Comparison of ENCODE assay signal across 8 mouse cellular contexts in genomic region chr11:94320969-94321930, GRCm38 (mm10). TPM values are rescaled to one million over a fixed set of nuclear protein-coding genes. Genes with fewer than 3 reads are reported as not detected.
A peak's percentile ranks its signal among the peaks of the same experiment; 100 is the strongest.
DNase-seq lines count a peak whose midpoint lies in the region; ATAC-seq and TF ChIP-seq lines count a peak whose summit lies in the region.

No protein-coding gene starts in this region.

- H3K9me3 ChIP-seq in embryonic facial prominence, embryonic 14.5 days (ENCODE audit: control insufficient read depth, low read length): no peaks in the 10 kb centered on the region
- H3K9me3 ChIP-seq in intestine, embryonic 14.5 days (ENCODE audit: control insufficient read depth, low read length): no peaks in the 10 kb centered on the region
- H3K9me3 ChIP-seq in stomach, postnatal 0 days (ENCODE audit: control insufficient read depth, low read length): no peaks in the 10 kb centered on the region

- ATAC-seq in embryonic facial prominence, embryonic 14.5 days (ENCODE audit: low read depth): peak; percentile 70
- ATAC-seq in intestine, embryonic 14.5 days (replicated peaks; ENCODE audit: low FRiP score, low TSS enrichment, low read depth): peak; percentile 62
- peak; percentile 73 for ATAC-seq in stomach, postnatal 0 days (ENCODE audit: low FRiP score, low TSS enrichment)

- H3K4me3 ChIP-seq in embryonic facial prominence, embryonic 14.5 days (ENCODE audit: low read depth, low read length): peak overlapping the region; percentile 96
- H3K4me3 ChIP-seq in intestine, embryonic 14.5 days (ENCODE audit: low read depth, low read length): peak overlapping the region; percentile 89
- peak overlapping the region; percentile 99 for H3K4me3 ChIP-seq in stomach, postnatal 0 days (ENCODE audit: low read depth, low read length)

- intact Hi-C loops in left cerebral cortex, postnatal 4 days (cut with DNase I): no loop called here

- H3K9ac ChIP-seq in embryonic facial prominence, embryonic 14.5 days (ENCODE audit: low read depth, low read length): peak overlapping the region; percentile 99
- H3K9ac ChIP-seq in intestine, embryonic 14.5 days (ENCODE audit: low read length): peak overlapping the region; percentile 100
- peak overlapping the region; percentile 98 for H3K9ac ChIP-seq in stomach, postnatal 0 days (ENCODE audit: low read length)

- H3K36me3 ChIP-seq in embryonic facial prominence, embryonic 14.5 days (ENCODE audit: control insufficient read depth, insufficient read depth, low read length): peaks cover 8% of the 10 kb centered on the region; the same call in 1 of the 2 replicates
- peaks cover 8% of the 10 kb centered on the region; the same call in 1 of the 2 replicates for H3K36me3 ChIP-seq in intestine, embryonic 14.5 days (ENCODE audit: control insufficient read depth, insufficient read depth, low read length)
- H3K36me3 ChIP-seq in stomach, postnatal 0 days (ENCODE audit: control insufficient read depth, insufficient read depth, low read length): no peaks in the 10 kb centered on the region

- TF ChIP-seq EP300 in stomach, postnatal 0 days (optimal IDR thresholded peaks at IDR 0.05): peak; percentile 86

- peak overlapping the region; percentile 81 for H3K4me2 ChIP-seq in embryonic facial prominence, embryonic 14.5 days (ENCODE audit: low read depth, low read length)
- peak overlapping the region; percentile 81 for H3K4me2 ChIP-seq in intestine, embryonic 14.5 days (ENCODE audit: low read length)
- peak overlapping the region; percentile 77 for H3K4me2 ChIP-seq in stomach, postnatal 0 days (replicated peaks; ENCODE audit: low read depth)

- peak; percentile 66 for DNase-seq in left cerebral cortex, postnatal 4 days
- no peak for DNase-seq in left cerebral cortex, adult 8-10 months (ENCODE audit: low spot score in 2 of 2)
- DNase-seq in WW6 (ENCODE audit: low read depth, low spot score): peak; percentile 36
- peak; percentile 10 for DNase-seq in embryonic facial prominence, embryonic 14.5 days (ENCODE audit: low spot score)
- DNase-seq in intestine, embryonic 14.5 days (ENCODE audit: low spot score): peak; percentile 60
- DNase-seq in lung, postnatal 36 days: peak; percentile 54
- DNase-seq in stomach, postnatal 0 days (ENCODE audit: low spot score): peak; percentile 73
- no peak for DNase-seq in layer of hippocampus, adult 9-10 months (ENCODE audit: low spot score)

- under 1% methylated on average over 60 of the region's 67 CpGs for WGBS in embryonic facial prominence, embryonic 14.5 days
- under 1% methylated on average over 67 of the region's 67 CpGs for WGBS in intestine, embryonic 14.5 days
- WGBS in stomach, postnatal 0 days: under 1% methylated on average over 65 of the region's 67 CpGs

- H3K27ac ChIP-seq in embryonic facial prominence, embryonic 14.5 days (replicated peaks; ENCODE audit: low read depth, low read length): peak overlapping the region; percentile 99
- peak overlapping the region; percentile 97 for H3K27ac ChIP-seq in intestine, embryonic 14.5 days (ENCODE audit: low read depth)
- peak overlapping the region; percentile 98 for H3K27ac ChIP-seq in stomach, postnatal 0 days (replicated peaks)

- no peak for TF ChIP-seq CTCF in stomach, postnatal 0 days (IDR thresholded peaks at IDR 0.05; ENCODE audit: low read depth)

- peaks cover 19% of the 10 kb centered on the region for H3K4me1 ChIP-seq in embryonic facial prominence, embryonic 14.5 days (ENCODE audit: control insufficient read depth, insufficient read depth, low read length)
- peaks cover 21% of the 10 kb centered on the region for H3K4me1 ChIP-seq in intestine, embryonic 14.5 days (replicated peaks; ENCODE audit: control insufficient read depth, insufficient read depth, low read length)
- H3K4me1 ChIP-seq in stomach, postnatal 0 days (replicated peaks; ENCODE audit: control insufficient read depth, insufficient read depth): peaks cover 4% of the 10 kb centered on the region

- H3K27me3 ChIP-seq in embryonic facial prominence, embryonic 14.5 days (replicated peaks; ENCODE audit: control insufficient read depth, insufficient read depth, low read length): no peaks in the 10 kb centered on the region
- no peaks in the 10 kb centered on the region for H3K27me3 ChIP-seq in intestine, embryonic 14.5 days (replicated peaks; ENCODE audit: control insufficient read depth, insufficient read depth, low read length)
- H3K27me3 ChIP-seq in stomach, postnatal 0 days (ENCODE audit: control insufficient read depth, insufficient read depth, low read length): no peaks in the 10 kb centered on the region

RNA-seq across cellular contexts. Expression of gene Luc7l3, which starts 0.5 kb away (rescaled TPM):
- total RNA-seq in left cerebral cortex, postnatal 4 days (2021): 100 to 1,000 TPM; 147 to 151 TPM
- total RNA-seq in left cerebral cortex, adult 8-10 months (2022): 100 to 1,000 TPM in 2 of 4 experiments, 10 to 100 TPM in 2; 83.7 to 111 (median 97.4) TPM
- polyA plus RNA-seq in embryonic facial prominence, embryonic 14.5 days (2014; fragmentation: Nextera tagmentation; extraction: Ambion mirVana): 88.8 and 91.4 TPM in 2 replicates
- 89.6 and 96.3 TPM in 2 replicates for polyA plus RNA-seq in intestine, embryonic 14.5 days (2014; fragmentation: Nextera tagmentation; extraction: Ambion mirVana)
- polyA plus RNA-seq in stomach, postnatal 0 days (2015; fragmentation: Nextera tagmentation; extraction: Ambion mirVana): 50.0 and 51.2 TPM in 2 replicates

RNA-seq across cellular contexts. Expression of gene Ankrd40, which starts 6.6 kb away (rescaled TPM):
- total RNA-seq in left cerebral cortex, postnatal 4 days (2021): 10 to 100 TPM; 52.1 to 58.1 TPM
- 100 to 1,000 TPM; 136 to 147 (median 145) TPM for total RNA-seq in left cerebral cortex, adult 8-10 months (2022)
- polyA plus RNA-seq in embryonic facial prominence, embryonic 14.5 days (2014; fragmentation: Nextera tagmentation; extraction: Ambion mirVana): 24.0 and 28.4 TPM in 2 replicates
- polyA plus RNA-seq in intestine, embryonic 14.5 days (2014; fragmentation: Nextera tagmentation; extraction: Ambion mirVana): 19.9 and 20.4 TPM in 2 replicates
- 14.8 and 15.6 TPM in 2 replicates for polyA plus RNA-seq in stomach, postnatal 0 days (2015; fragmentation: Nextera tagmentation; extraction: Ambion mirVana)

RNA-seq across cellular contexts. Expression of gene Gm21885, which starts 39.6 kb away (rescaled TPM):
- total RNA-seq in left cerebral cortex, postnatal 4 days (2021): not detected
- not detected for total RNA-seq in left cerebral cortex, adult 8-10 months (2022)
- polyA plus RNA-seq in embryonic facial prominence, embryonic 14.5 days (2014; fragmentation: Nextera tagmentation; extraction: Ambion mirVana): 0.38 TPM in 1 of 2 replicates, not detected in the other
- 1.1 and 1.6 TPM in 2 replicates for polyA plus RNA-seq in intestine, embryonic 14.5 days (2014; fragmentation: Nextera tagmentation; extraction: Ambion mirVana)
- not detected in 2 replicates for polyA plus RNA-seq in stomach, postnatal 0 days (2015; fragmentation: Nextera tagmentation; extraction: Ambion mirVana)

Comparison
In these comparisons a context has a peak if more than half of its experiments do, and no peak if none do; other contexts are left out.
1. DNase-seq: peak in left cerebral cortex, postnatal 4 days (single experiment), WW6 (single experiment), embryonic facial prominence, embryonic 14.5 days (single experiment), intestine, embryonic 14.5 days (single experiment), lung, postnatal 36 days (single experiment) and stomach, postnatal 0 days (single experiment); none in left cerebral cortex, adult 8-10 months (0 of 2) and layer of hippocampus, adult 9-10 months (single experiment).
2. Peak in every context shown above with its lines, with median percentiles within 50 percentile points of each other: ATAC-seq, H3K27ac ChIP-seq, H3K4me2 ChIP-seq, H3K4me3 ChIP-seq and H3K9ac ChIP-seq.